In the genomic region with DNA sequence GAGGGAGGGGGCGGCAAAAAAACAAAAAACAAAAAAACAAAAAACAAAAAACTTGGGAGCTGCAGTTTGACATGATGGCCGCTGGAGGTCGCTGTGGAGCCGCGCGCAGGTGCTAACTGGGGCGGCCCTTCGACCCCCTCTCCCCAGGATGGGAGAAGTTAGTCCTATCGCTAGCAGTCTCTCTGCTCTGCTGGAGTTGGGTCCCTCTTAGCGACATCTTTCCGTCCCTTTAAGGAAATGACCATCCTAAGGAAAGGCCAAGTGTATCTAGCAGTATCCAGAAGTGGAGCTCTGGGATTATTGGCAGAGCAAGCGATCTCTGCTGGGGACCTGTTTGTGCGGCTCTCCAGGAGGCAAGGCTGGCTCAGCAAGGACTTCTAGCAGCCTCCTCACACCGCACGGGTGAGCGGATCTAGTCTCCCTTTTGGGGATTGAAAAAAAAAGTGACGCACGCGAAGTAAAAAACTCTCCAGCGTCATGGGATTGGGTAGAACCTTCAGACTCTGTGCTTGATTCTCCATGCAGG, we compare ENCODE assay signal across 9 mouse cellular contexts. TPM values are rescaled to one million over a fixed set of nuclear protein-coding genes. Genes with fewer than 3 reads are reported as not detected.
DNase-seq lines count a peak whose midpoint lies in the region; ATAC-seq and TF ChIP-seq lines count a peak whose summit lies in the region.
"Had no signal": no experiment of that assay in that cellular context is flagged by ENCODE, and none has a peak within 500 bp of the region (broad histone marks: within the 10 kb centered on the region; RNA-seq: fewer than 3 reads in every experiment).

No protein-coding gene starts in this region.

- H3ac ChIP-seq in myocyte (ENCODE audit: control insufficient read depth, insufficient read length) = no peak overlapping the region

- H3K27me3 ChIP-seq in G1E (ENCODE audit: insufficient read depth, low read length) = no peaks in the 10 kb centered on the region
- H3K27me3 ChIP-seq in hindbrain, embryonic 10.5 days (ENCODE audit: insufficient read depth, poor library complexity, severe bottlenecking) = peaks cover 39% of the 10 kb centered on the region
- H3K27me3 ChIP-seq in limb, embryonic 14.5 days (ENCODE audit: control insufficient read depth, insufficient read depth, low read length) = peaks cover 6% of the 10 kb centered on the region; the same call in 1 of the 2 replicates
- H3K27me3 ChIP-seq in myocyte (ENCODE audit: control insufficient read depth, insufficient read depth, insufficient read length) = no peaks in the 10 kb centered on the region

- WGBS in hindbrain, embryonic 10.5 days = 3% methylated on average over 20 of the region's 20 CpGs
- 4% methylated on average over 20 of the region's 20 CpGs for WGBS in limb, embryonic 14.5 days

- ATAC-seq in G1E (ENCODE audit: extremely low read depth, insufficient number of reproducible peaks, low FRiP score, poor library complexity, severe bottlenecking) = no peak
- ATAC-seq in limb, embryonic 14.5 days (ENCODE audit: low FRiP score, low read depth) = peak; percentile 48

- peak; percentile 16 to 37 for DNase-seq in adrenal gland, adult 18-20 months (ENCODE audit: low spot score in 2 of 2)
- DNase-seq in adrenal gland, postnatal 4 days (ENCODE audit: low spot score in 2 of 2) = no peak
- peak; percentile 64 for DNase-seq in G1E (ENCODE audit: low spot score)
- peak; percentile 54 for DNase-seq in hindbrain, embryonic 10.5 days (ENCODE audit: low spot score)
- DNase-seq in limb, embryonic 14.5 days (ENCODE audit: low spot score) = no peak
- no peak for DNase-seq in urinary bladder, postnatal 25 days (ENCODE audit: low spot score)

- peak overlapping the region; percentile 53 for H3K4me2 ChIP-seq in limb, embryonic 14.5 days (replicated peaks; ENCODE audit: low read depth, low read length, severe bottlenecking)
- peak overlapping the region; percentile 98 for H3K4me2 ChIP-seq in myocyte (ENCODE audit: low read depth)

- no peak overlapping the region for H3K27ac ChIP-seq in embryonic fibroblast, embryonic 13.5 days (ENCODE audit: insufficient read depth, low read length)
- H3K27ac ChIP-seq in hindbrain, embryonic 10.5 days = peak overlapping the region; percentile 83
- no peak overlapping the region for H3K27ac ChIP-seq in limb, embryonic 14.5 days (replicated peaks; ENCODE audit: low read depth, low read length)

- H3K9ac ChIP-seq in limb, embryonic 14.5 days (ENCODE audit: low read depth, low read length, severe bottlenecking) = 0 out of 2 replicates have a peak overlapping the region, but pooled peaks have one; percentile 25

- no peak for TF ChIP-seq POLR2A in embryonic fibroblast, embryonic 13.5 days (IDR thresholded peaks at IDR 0.05; ENCODE audit: low read depth, low read length)
- TF ChIP-seq POLR2A in limb, embryonic 14.5 days (IDR thresholded peaks at IDR 0.05; ENCODE audit: borderline replicate concordance, extremely low read depth, insufficient read depth, insufficient read length) = no peak
- TF ChIP-seq POLR2A in myocyte (IDR thresholded peaks at IDR 0.05; ENCODE audit: insufficient read length, low read depth) = no peak

- peaks cover 4% of the 10 kb centered on the region for H3K36me3 ChIP-seq in G1E (replicated peaks)
- H3K36me3 ChIP-seq in hindbrain, embryonic 10.5 days = no peaks in the 10 kb centered on the region
- H3K36me3 ChIP-seq in limb, embryonic 14.5 days (ENCODE audit: control insufficient read depth, insufficient read depth, low read length) = no peaks in the 10 kb centered on the region
- no peaks in the 10 kb centered on the region for H3K36me3 ChIP-seq in myocyte (ENCODE audit: control insufficient read depth, insufficient read depth)

- H3K9me3 ChIP-seq in G1E (replicated peaks) = no peaks in the 10 kb centered on the region
- no peaks in the 10 kb centered on the region for H3K9me3 ChIP-seq in hindbrain, embryonic 10.5 days
- no peaks in the 10 kb centered on the region for H3K9me3 ChIP-seq in limb, embryonic 14.5 days (ENCODE audit: control insufficient read depth, low read length)

- TF ChIP-seq CTCF in G1E (IDR thresholded peaks at IDR 0.05; ENCODE audit: low read depth, low read length) = peak; percentile 75
- peak; percentile 60 for TF ChIP-seq CTCF in embryonic fibroblast, embryonic 13.5 days (IDR thresholded peaks at IDR 0.05; ENCODE audit: borderline replicate concordance, insufficient read depth, low read length)

- H3K4me1 ChIP-seq in G1E (ENCODE audit: insufficient read depth, low read depth, low read length) = peaks cover 31% of the 10 kb centered on the region
- 0 out of 2 replicates have a peak, but pooled peaks cover 2% of the 10 kb centered on the region for H3K4me1 ChIP-seq in embryonic fibroblast, embryonic 13.5 days (ENCODE audit: control insufficient read depth, insufficient read depth, low read length)
- H3K4me1 ChIP-seq in hindbrain, embryonic 10.5 days (replicated peaks) = peaks cover 26% of the 10 kb centered on the region
- H3K4me1 ChIP-seq in limb, embryonic 14.5 days (ENCODE audit: control insufficient read depth, insufficient read depth, low read length) = 0 out of 2 replicates have a peak, but pooled peaks cover 6% of the 10 kb centered on the region

- peak overlapping the region; percentile 23; the same call in 1 of the 2 replicates for H3K4me3 ChIP-seq in G1E (ENCODE audit: low read depth, low read length)
- H3K4me3 ChIP-seq in embryonic fibroblast, embryonic 13.5 days (ENCODE audit: insufficient read depth, low read length) = peak overlapping the region; percentile 43
- H3K4me3 ChIP-seq in hindbrain, embryonic 10.5 days = peak overlapping the region; percentile 53
- H3K4me3 ChIP-seq in limb, embryonic 14.5 days (replicated peaks; ENCODE audit: low read length) = peak overlapping the region; percentile 30
- peak overlapping the region; percentile 8 for H3K4me3 ChIP-seq in myocyte

- H3K79me2 ChIP-seq in myocyte (ENCODE audit: control insufficient read depth, insufficient read depth) = no peaks in the 10 kb centered on the region

TF ChIP-seq in myocyte, 11 proteins besides CTCF, POLR2A, EP300 and RAD21:
- TF ChIP-seq MYOD1 (IDR thresholded peaks at IDR 0.05; ENCODE audit: control insufficient read depth in 1 of 3, insufficient read length in 2 of 3, low read depth in 2 of 3) (peak in 1 of 3 experiments; percentile 12), CEBPB (IDR thresholded peaks at IDR 0.05; ENCODE audit: insufficient read depth, poor library complexity, severe bottlenecking) (no peak)

RNA-seq across cellular contexts. Expression of a gene that starts 7.8 kb away (rescaled TPM):
- total RNA-seq in adrenal gland, adult 18-20 months (2021) = under 1 TPM; 0.20 to 0.74 TPM
- total RNA-seq in adrenal gland, postnatal 4 days (2021) = under 1 TPM; 0.45 to 0.48 TPM
- total RNA-seq in G1E (2014; fragmentation: Nextera tagmentation) (1.1 and 3.3 TPM in 2 replicates), G1E (2017) (1.0 and 1.4 TPM in 2 replicates)
- polyA plus RNA-seq in G1E (2012) (0.96 and 1.6 TPM in 2 replicates), myocyte (2012; fragmentation: generic; extraction: Trizol) (not detected)
- polyA plus RNA-seq in embryonic fibroblast, embryonic 13.5 days (2011; ENCODE audit: insufficient read length, low read depth, missing spikeins) = not detected in 2 replicates
- 1.0 and 1.2 TPM in 2 replicates for polyA plus RNA-seq in hindbrain, embryonic 10.5 days (2016; fragmentation: Nextera tagmentation; extraction: Ambion mirVana)
- 0.37 and 0.53 TPM in 2 replicates for polyA plus RNA-seq in limb, embryonic 14.5 days (2012; rRNA removed)
- polyA plus RNA-seq in limb, embryonic 14.5 days (2014; fragmentation: Nextera tagmentation; extraction: Ambion mirVana) = 0.41 and 0.87 TPM in 2 replicates
- total RNA-seq: layer of hippocampus, postnatal 36 days had no signal

RNA-seq across cellular contexts. Expression of a gene that starts 17.1 kb away (rescaled TPM):
- 10 to 100 TPM; 68.6 to 77.2 TPM for total RNA-seq in adrenal gland, adult 18-20 months (2021)
- total RNA-seq in adrenal gland, postnatal 4 days (2021) = 10 to 100 TPM; 43.2 to 44.4 TPM
- total RNA-seq in G1E (2014; fragmentation: Nextera tagmentation) (514 and 555 TPM in 2 replicates), G1E (2017) (239 and 269 TPM in 2 replicates)
- polyA plus RNA-seq in G1E (2012) (139 and 160 TPM in 2 replicates), myocyte (2012; fragmentation: generic; extraction: Trizol) (18.7 TPM)
- 31.1 and 37.5 TPM in 2 replicates for polyA plus RNA-seq in embryonic fibroblast, embryonic 13.5 days (2011; ENCODE audit: insufficient read length, low read depth, missing spikeins)
- polyA plus RNA-seq in hindbrain, embryonic 10.5 days (2016; fragmentation: Nextera tagmentation; extraction: Ambion mirVana) = 30.0 and 40.7 TPM in 2 replicates
- 22.9 and 26.2 TPM in 2 replicates for polyA plus RNA-seq in limb, embryonic 14.5 days (2012; rRNA removed)
- 68.4 and 70.1 TPM in 2 replicates for polyA plus RNA-seq in limb, embryonic 14.5 days (2014; fragmentation: Nextera tagmentation; extraction: Ambion mirVana)

Comparison
In these comparisons a context has a peak if more than half of its experiments do, and no peak if none do; other contexts are left out.
1. DNase-seq: peak in adrenal gland, adult 18-20 months (2 of 2), G1E (single experiment) and hindbrain, embryonic 10.5 days (single experiment); none in adrenal gland, postnatal 4 days (0 of 2), limb, embryonic 14.5 days (single experiment) and urinary bladder, postnatal 25 days (single experiment).
2. Peak in every context shown above with its lines, with median percentiles within 50 percentile points of each other: H3K4me3 ChIP-seq.